Mouse (Mus musculus) CH12.LX (cell line): ENCODE results near the gene Hcn3.

Experiments
- CTCF ChIP-seq, 2 experiments: IDR thresholded peaks in 1 of 2; conservative IDR thresholded peaks in 1 of 2; 2 replicates each; pipeline ENCODE4 v1.5.1; 2011 to 2012; ENCODE audit warnings: low read depth in 2 of 2, low read length in 2 of 2, improper control_type of control experiment in 1 of 2, inconsistent platforms in 1 of 2, mild to moderate bottlenecking in 1 of 2, moderate library complexity in 1 of 2
- JUND ChIP-seq: conservative IDR thresholded peaks from 2 replicates; pipeline ENCODE4 v1.6.1; 2011; ENCODE audit warnings: low read depth, low read length, improper control_type of control experiment
- NELFE ChIP-seq: IDR thresholded peaks from 2 replicates; pipeline ENCODE4 v1.6.1; 2011; ENCODE audit warnings: low read depth, low read length, improper control_type of control experiment
- NRF1 ChIP-seq: IDR thresholded peaks from 2 replicates; pipeline ENCODE4 v1.6.1; 2014; ENCODE audit warnings: low read depth, mild to moderate bottlenecking, inconsistent platforms, low read length, improper control_type of control experiment, moderate library complexity
- POLR2A ChIP-seq: IDR thresholded peaks from 2 replicates; pipeline ENCODE4 v1.6.1; 2011; ENCODE audit warnings: low read depth, mild to moderate bottlenecking, improper control_type of control experiment, low read length
- POLR2AphosphoS2 ChIP-seq: IDR thresholded peaks from 2 replicates; pipeline ENCODE4 v1.6.1; 2011; ENCODE audit warnings: low read depth, low read length, improper control_type of control experiment
- RCOR1 ChIP-seq: conservative IDR thresholded peaks from 2 replicates; pipeline ENCODE4 v1.6.1; 2012; ENCODE audit warnings: low read depth, mild to moderate bottlenecking, inconsistent platforms, low read length, improper control_type of control experiment
- USF1 ChIP-seq: IDR thresholded peaks from 2 replicates; pipeline ENCODE4 v1.6.1; 2014; ENCODE audit warnings: low read depth, mild to moderate bottlenecking, inconsistent platforms, low read length, improper control_type of control experiment
- ZMIZ1 ChIP-seq: IDR thresholded peaks from 2 replicates; pipeline ENCODE4 v1.6.1; 2012; ENCODE audit warnings: low read depth, mild to moderate bottlenecking, inconsistent platforms, low read length, improper control_type of control experiment

- TF ChIP-seq CTCF (conservative IDR thresholded peaks at IDR 0.05 in 1 of 2, IDR thresholded peaks at IDR 0.05 in 1 of 2; ENCODE audit: low read depth in 2 of 2, low read length in 2 of 2) = no peak
- no peak for TF ChIP-seq JUND
- no peak for TF ChIP-seq USF1
- TF ChIP-seq POLR2AphosphoS2 = no peak
- TF ChIP-seq POLR2A = no peak
- no peak for TF ChIP-seq RCOR1
- no peak for TF ChIP-seq NELFE
- no peak for TF ChIP-seq ZMIZ1
- no peak for TF ChIP-seq NRF1
Observed at GRCm38 (mm10) chr3:89163123-89163522, 3.1 kb upstream of the Hcn3 start.
